Comparison of ENCODE assay signal across 21 mouse cellular contexts in genomic region chr8:12260476-12261029, GRCm38 (mm10). TPM values are rescaled to one million over a fixed set of nuclear protein-coding genes. Genes with fewer than 3 reads are reported as not detected.
DNase-seq lines count a peak whose midpoint lies in the region; ATAC-seq and TF ChIP-seq lines count a peak whose summit lies in the region.
"Had no signal": no experiment of that assay in that cellular context is flagged by ENCODE, and none has a peak within 500 bp of the region (broad histone marks: within the 10 kb centered on the region; RNA-seq: fewer than 3 reads in every experiment).

No protein-coding gene starts in this region.

- no peaks in the 10 kb centered on the region for H3K9me3 ChIP-seq in forebrain, embryonic 10.5 days
- no peaks in the 10 kb centered on the region for H3K9me3 ChIP-seq in forebrain, embryonic 12.5 days
- H3K9me3 ChIP-seq in lung, embryonic 14.5 days (ENCODE audit: low read depth, low read length) = no peaks in the 10 kb centered on the region
- H3K9me3 ChIP-seq in stomach, embryonic 15.5 days = no peaks in the 10 kb centered on the region
- H3K9me3 ChIP-seq in stomach, postnatal 0 days (ENCODE audit: control insufficient read depth, low read length) = no peaks in the 10 kb centered on the region
- H3K9me3 ChIP-seq: embryonic facial prominence, embryonic 13.5 days; G1E; heart, embryonic 10.5 days; hindbrain, embryonic 10.5 days; intestine, embryonic 15.5 days had no signal

- peaks cover 15% of the 10 kb centered on the region for H3K4me1 ChIP-seq in forebrain, embryonic 10.5 days
- peaks cover 10% of the 10 kb centered on the region for H3K4me1 ChIP-seq in forebrain, embryonic 12.5 days
- H3K4me1 ChIP-seq in lung, embryonic 14.5 days (ENCODE audit: insufficient read depth) = no peaks in the 10 kb centered on the region
- no peaks in the 10 kb centered on the region for H3K4me1 ChIP-seq in stomach, embryonic 15.5 days
- no peaks in the 10 kb centered on the region for H3K4me1 ChIP-seq in stomach, postnatal 0 days (replicated peaks; ENCODE audit: control insufficient read depth, insufficient read depth)
- H3K4me1 ChIP-seq: heart, embryonic 10.5 days; intestine, embryonic 15.5 days had no signal

- no peak for DNase-seq in forebrain, embryonic 10.5 days (ENCODE audit: extremely low spot score, low spot score)
- DNase-seq in lung, embryonic 14.5 days = peak; percentile 39
- no peak for DNase-seq in lung, postnatal 10 days
- no peak for DNase-seq in stomach, postnatal 0 days (ENCODE audit: low spot score)
- DNase-seq in kidney, adult 11 months = no peak
- DNase-seq: adrenal gland, postnatal 10 days; B cell, adult 2 months; cerebellum, adult 18-20 months; cerebellum, adult 9-11 months; cerebellum, postnatal 36 days; gastrocnemius, postnatal 10 days had no signal

- H3K4me2 ChIP-seq in forebrain, embryonic 12.5 days = no peak overlapping the region
- no peak overlapping the region for H3K4me2 ChIP-seq in lung, embryonic 14.5 days
- no peak overlapping the region for H3K4me2 ChIP-seq in stomach, embryonic 15.5 days
- no peak overlapping the region for H3K4me2 ChIP-seq in stomach, postnatal 0 days (replicated peaks; ENCODE audit: low read depth)
- H3K4me2 ChIP-seq: embryonic facial prominence, embryonic 13.5 days; hindbrain, embryonic 14.5 days; intestine, embryonic 15.5 days had no signal

- no peak overlapping the region for H3K9ac ChIP-seq in forebrain, embryonic 12.5 days
- no peak overlapping the region for H3K9ac ChIP-seq in lung, embryonic 14.5 days
- H3K9ac ChIP-seq in stomach, embryonic 15.5 days = no peak overlapping the region
- H3K9ac ChIP-seq in stomach, postnatal 0 days (ENCODE audit: low read length) = no peak overlapping the region
- H3K9ac ChIP-seq: embryonic facial prominence, embryonic 13.5 days; hindbrain, embryonic 14.5 days; intestine, embryonic 15.5 days had no signal

- no peak for ATAC-seq in forebrain, embryonic 12.5 days (ENCODE audit: low FRiP score)
- ATAC-seq in lung, embryonic 14.5 days (ENCODE audit: insufficient read depth) = peak; percentile 62
- peak; percentile 47; the same call in 1 of the 2 replicates for ATAC-seq in stomach, embryonic 15.5 days (ENCODE audit: insufficient read depth, low FRiP score, low read depth)
- ATAC-seq in stomach, postnatal 0 days (ENCODE audit: low FRiP score, low TSS enrichment) = no peak
- ATAC-seq: CD4-positive, CD25-positive, alpha-beta regulatory T cell, adult 4 months; intestine, embryonic 15.5 days had no signal

- H3K36me3 ChIP-seq in forebrain, embryonic 10.5 days (replicated peaks) = no peaks in the 10 kb centered on the region
- no peaks in the 10 kb centered on the region for H3K36me3 ChIP-seq in forebrain, embryonic 12.5 days (replicated peaks)
- no peaks in the 10 kb centered on the region for H3K36me3 ChIP-seq in lung, embryonic 14.5 days (ENCODE audit: insufficient read depth)
- H3K36me3 ChIP-seq in stomach, embryonic 15.5 days = no peaks in the 10 kb centered on the region
- H3K36me3 ChIP-seq in stomach, postnatal 0 days (ENCODE audit: control insufficient read depth, insufficient read depth, low read length) = no peaks in the 10 kb centered on the region
- H3K36me3 ChIP-seq: embryonic facial prominence, embryonic 13.5 days; G1E; heart, embryonic 10.5 days; hindbrain, embryonic 10.5 days; intestine, embryonic 15.5 days had no signal

- no peak overlapping the region for H3K4me3 ChIP-seq in forebrain, embryonic 10.5 days
- H3K4me3 ChIP-seq in forebrain, embryonic 12.5 days (replicated peaks) = no peak overlapping the region
- H3K4me3 ChIP-seq in lung, embryonic 14.5 days (ENCODE audit: low read depth, low read length) = no peak overlapping the region
- H3K4me3 ChIP-seq in stomach, embryonic 15.5 days (replicated peaks) = no peak overlapping the region
- no peak overlapping the region for H3K4me3 ChIP-seq in stomach, postnatal 0 days (ENCODE audit: low read depth, low read length)
- H3K4me3 ChIP-seq: embryonic facial prominence, embryonic 13.5 days; heart, embryonic 10.5 days; hindbrain, embryonic 10.5 days; intestine, embryonic 15.5 days had no signal

- H3K27me3 ChIP-seq in forebrain, embryonic 10.5 days (ENCODE audit: poor library complexity, severe bottlenecking) = peaks cover 54% of the 10 kb centered on the region
- H3K27me3 ChIP-seq in forebrain, embryonic 12.5 days = peaks cover 19% of the 10 kb centered on the region
- H3K27me3 ChIP-seq in lung, embryonic 14.5 days (ENCODE audit: insufficient read depth, low read length) = no peaks in the 10 kb centered on the region
- no peaks in the 10 kb centered on the region for H3K27me3 ChIP-seq in stomach, embryonic 15.5 days (replicated peaks)
- no peaks in the 10 kb centered on the region for H3K27me3 ChIP-seq in stomach, postnatal 0 days (ENCODE audit: control insufficient read depth, insufficient read depth, low read length)
- H3K27me3 ChIP-seq: intestine, embryonic 15.5 days had no signal

- WGBS in forebrain, embryonic 10.5 days = 86% methylated on average over 6 of the region's 6 CpGs
- WGBS in forebrain, embryonic 12.5 days = 79% methylated on average over 6 of the region's 6 CpGs
- 35% methylated on average over 6 of the region's 6 CpGs for WGBS in lung, embryonic 14.5 days
- WGBS in stomach, embryonic 15.5 days = 55% methylated on average over 6 of the region's 6 CpGs
- WGBS in stomach, postnatal 0 days = 52% methylated on average over 6 of the region's 6 CpGs

- 0 out of 2 replicates have a peak overlapping the region, but pooled peaks have one; percentile 12 for H3K27ac ChIP-seq in forebrain, embryonic 10.5 days
- no peak overlapping the region for H3K27ac ChIP-seq in forebrain, embryonic 12.5 days
- H3K27ac ChIP-seq in lung, embryonic 14.5 days (ENCODE audit: low read depth) = no peak overlapping the region
- H3K27ac ChIP-seq in stomach, embryonic 15.5 days = no peak overlapping the region
- no peak overlapping the region for H3K27ac ChIP-seq in stomach, postnatal 0 days (replicated peaks)
- H3K27ac ChIP-seq: embryonic facial prominence, embryonic 13.5 days; heart, embryonic 10.5 days; hindbrain, embryonic 14.5 days; intestine, embryonic 15.5 days had no signal

- TF ChIP-seq EP300 in stomach, postnatal 0 days (optimal IDR thresholded peaks at IDR 0.05) = no peak

- TF ChIP-seq CTCF in lung, embryonic 14.5 days (IDR thresholded peaks at IDR 0.05; ENCODE audit: low read depth) = no peak
- TF ChIP-seq CTCF in stomach, postnatal 0 days (IDR thresholded peaks at IDR 0.05; ENCODE audit: low read depth) = no peak

RNA-seq across cellular contexts. Expression of gene A230072I06Rik, which starts 18.1 kb away (rescaled TPM):
- not detected in 2 replicates for polyA plus RNA-seq in forebrain, embryonic 10.5 days (2016; fragmentation: Nextera tagmentation; extraction: Ambion mirVana)
- polyA plus RNA-seq in forebrain, embryonic 12.5 days (2016; fragmentation: Nextera tagmentation; extraction: Ambion mirVana) = 0.18 and 0.56 TPM in 2 replicates
- polyA plus RNA-seq in lung, embryonic 14.5 days (2014; fragmentation: Nextera tagmentation; extraction: Ambion mirVana) = not detected in 2 replicates
- 0.09 TPM in 1 of 2 replicates, not detected in the other for polyA plus RNA-seq in stomach, embryonic 15.5 days (2015; fragmentation: Nextera tagmentation; extraction: Ambion mirVana)
- not detected in 2 replicates for polyA plus RNA-seq in stomach, postnatal 0 days (2015; fragmentation: Nextera tagmentation; extraction: Ambion mirVana)
- polyA plus RNA-seq: CD4-positive, CD25-positive, alpha-beta regulatory T cell, adult 4 months; embryonic facial prominence, embryonic 13.5 days; G1E; heart, embryonic 10.5 days; heart, embryonic 14.5 days; hindbrain, embryonic 10.5 days; hindbrain, embryonic 14.5 days; intestine, embryonic 15.5 days had no signal

Comparison
In these comparisons a context has a peak if more than half of its experiments do, and no peak if none do; other contexts are left out.
1. ATAC-seq: peak in lung, embryonic 14.5 days (single experiment) and stomach, embryonic 15.5 days (single experiment); none in forebrain, embryonic 12.5 days (single experiment) and stomach, postnatal 0 days (single experiment).